In the genomic region with DNA sequence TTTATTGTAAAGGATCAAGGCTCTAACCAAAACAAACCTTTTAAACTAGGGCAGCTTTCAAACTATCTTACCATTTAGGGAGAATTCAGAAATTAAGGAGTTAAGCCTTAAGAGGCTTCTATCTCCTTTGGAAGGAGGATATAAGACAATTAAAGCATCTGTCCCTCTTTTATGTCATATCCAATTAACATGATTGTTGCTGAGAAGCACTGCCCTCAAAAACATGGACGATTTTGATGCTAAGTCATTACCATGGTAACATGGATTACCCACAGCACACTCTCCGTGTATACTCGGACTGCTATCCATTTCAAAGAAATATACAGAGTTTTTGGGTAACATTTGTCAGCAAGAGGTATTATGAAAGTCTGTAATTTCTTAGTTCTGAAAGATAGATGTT, we compare ENCODE assay signal across 21 mouse cellular contexts. TPM values are rescaled to one million over a fixed set of nuclear protein-coding genes. Genes with fewer than 3 reads are reported as not detected.
DNase-seq lines count a peak whose midpoint lies in the region; ATAC-seq lines count a peak whose summit lies in the region.
"Had no signal": no experiment of that assay in that cellular context is flagged by ENCODE, and none has a peak within 500 bp of the region (broad histone marks: within the 10 kb centered on the region; RNA-seq: fewer than 3 reads in every experiment).

No protein-coding gene starts in this region.

- peak; percentile 84 for DNase-seq in retina, adult 2 months (ENCODE audit: low read depth, low spot score)
- DNase-seq in retina, embryonic 14.5 days (ENCODE audit: low spot score) = peak; percentile 67
- DNase-seq in retina, postnatal 1 day = peak; percentile 89
- peak; percentile 79 for DNase-seq in retina, postnatal 7 days (ENCODE audit: low read depth, low spot score)
- DNase-seq in B cell, adult 2 months = no peak
- no peak for DNase-seq in thymus, postnatal 10 days (ENCODE audit: low spot score in 2 of 2)
- DNase-seq in Muller cell, postnatal 12 days (ENCODE audit: inconsistent ontology term) = no peak
- DNase-seq: adrenal gland, adult 2 months; adrenal gland, adult 8-10 months; adrenal gland, postnatal 10 days; adrenal gland, postnatal 14 days; adrenal gland, postnatal 25 days; adrenal gland, postnatal 36 days; cerebellum, adult 11 months; cerebellum, adult 11-12 months; cerebellum, adult 18-20 months; cerebellum, adult 2 months had no signal

- ATAC-seq in megakaryocyte, adult 5-6 weeks (ENCODE audit: poor library complexity, severe bottlenecking) = no peak
- ATAC-seq: activated CD4-positive, CD25-positive, alpha-beta regulatory T cell, adult 4 months; CD4-positive, CD25-positive, alpha-beta regulatory T cell, adult 4 months; Patski had no signal

RNA-seq across cellular contexts. Expression of a gene that starts 15.0 kb away (rescaled TPM):
- total RNA-seq in megakaryocyte, adult 5-6 weeks (2015) = 7.5 and 8.6 TPM in 2 replicates
- total RNA-seq in megakaryocyte, adult 5-6 weeks (2017) = 6.9 and 10.2 TPM in 2 replicates

RNA-seq across cellular contexts. Expression of a gene that starts 22.8 kb away (rescaled TPM):
- 3.3 and 4.1 TPM in 2 replicates for total RNA-seq in megakaryocyte, adult 5-6 weeks (2015)
- total RNA-seq in megakaryocyte, adult 5-6 weeks (2017) = 7.5 and 8.7 TPM in 2 replicates

RNA-seq across cellular contexts. Expression of a gene that starts 22.8 kb away (rescaled TPM):
- total RNA-seq in megakaryocyte, adult 5-6 weeks (2015) = 49.2 and 67.3 TPM in 2 replicates
- total RNA-seq in megakaryocyte, adult 5-6 weeks (2017) = 124 and 125 TPM in 2 replicates

RNA-seq across cellular contexts. Expression of a gene that starts 23.0 kb away (rescaled TPM):
- total RNA-seq in megakaryocyte, adult 5-6 weeks (2015) = 0.47 TPM in 1 of 2 replicates, not detected in the other
- total RNA-seq in megakaryocyte, adult 5-6 weeks (2017) = 0.55 and 0.81 TPM in 2 replicates

Comparison
In these comparisons a context has a peak if more than half of its experiments do, and no peak if none do; other contexts are left out.
1. DNase-seq: peak in retina, adult 2 months (single experiment), retina, embryonic 14.5 days (single experiment), retina, postnatal 1 day (single experiment) and retina, postnatal 7 days (single experiment); none in B cell, adult 2 months (0 of 2), thymus, postnatal 10 days (0 of 2) and Muller cell, postnatal 12 days (single experiment).